Mouse (Mus musculus) small intestine, adult 2 months (tissue): Measurements from ENCODE around the gene Sec11a. TPM values are rescaled to one million over a fixed set of nuclear protein-coding genes. Genes with fewer than 3 reads are reported as not detected.

Experiments used
- H3K27ac ChIP-seq: fragments of 200-500 bp; 2 replicates; pipeline ENCODE4 v1.5.1; 2012; ENCODE audit warnings: low read depth, low read length, control low read depth, inconsistent platforms; ENCODE audit not compliant: insufficient read depth
- H3K27me3 ChIP-seq: fragments of 200-500 bp; 2 replicates; pipeline ENCODE4 v1.6.1; 2012; ENCODE audit warnings: mild to moderate bottlenecking, moderate library complexity, low read length, inconsistent platforms; ENCODE audit not compliant: control insufficient read depth, insufficient read depth
- H3K36me3 ChIP-seq: fragments of 200-500 bp; 2 replicates; pipeline ENCODE4 v1.6.1; 2012; ENCODE audit warnings: mild to moderate bottlenecking, low read length, control low read depth, inconsistent platforms; ENCODE audit not compliant: control insufficient read depth, insufficient read depth
- H3K4me1 ChIP-seq: fragments of 200-500 bp; 2 replicates; pipeline ENCODE4 v1.6.1; 2012; ENCODE audit warnings: low read length, inconsistent platforms, mixed read lengths; ENCODE audit not compliant: control insufficient read depth, insufficient read depth, insufficient read length
- H3K4me3 ChIP-seq: fragments of 200-500 bp; 2 replicates; pipeline ENCODE4 v1.5.1; 2012; ENCODE audit warnings: low read depth, mild to moderate bottlenecking, control low read depth, inconsistent platforms, low read length, moderate library complexity
- CTCF ChIP-seq: fragments of 200-500 bp; IDR thresholded peaks from 2 replicates; pipeline ENCODE4 v1.5.1; 2012; ENCODE audit warnings: low read depth, mild to moderate bottlenecking, control low read depth, inconsistent platforms, low read length, moderate library complexity, mixed read lengths; ENCODE audit not compliant: insufficient replicate concordance, insufficient read length; ENCODE audit errors: extremely low read depth
- POLR2A ChIP-seq: fragments of 200-500 bp; IDR thresholded peaks from 2 replicates; pipeline ENCODE4 v1.6.1; 2012; ENCODE audit warnings: low read depth, mild to moderate bottlenecking, control low read depth, inconsistent platforms, low read length, moderate library complexity
- WGBS: fragments of 180-500 bp; shearing (Covaris S2); methylation state at CpG from one replicate; pipeline ENCODE4 v1.1.7; 2018; 5-methylcytosine and 5-hydroxymethylcytosine counted together
- polyA plus RNA-seq: library from polyadenylated mRNA; depleted of rRNA; stranded (reverse); fragments of >200 nt; gene quantifications from 2 replicates; pipeline ENCODE4 v1.2.3, GENCODE M21; 2012

Sec11a gene
- polyA plus RNA-seq, 1 experiment, result 32.0 TPM

DNA sequence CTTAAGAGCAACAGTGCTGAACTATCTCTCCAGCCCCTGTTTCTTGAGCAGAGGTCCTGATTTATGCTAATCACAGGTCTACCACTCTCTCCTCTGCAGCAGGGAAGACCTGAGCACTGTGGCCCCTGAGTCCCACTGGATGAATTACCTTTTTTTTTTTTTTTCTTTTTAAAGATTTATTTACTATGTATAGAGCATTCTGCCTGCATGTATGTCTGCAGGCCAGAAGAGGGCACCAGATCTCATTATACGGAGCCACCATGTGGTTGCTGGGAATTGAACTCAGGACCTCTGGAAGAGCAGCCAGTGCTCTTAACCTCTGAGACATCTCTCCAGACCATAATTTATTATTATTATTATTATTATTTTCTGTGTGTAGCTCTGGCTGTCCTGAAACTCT, 61.9 kb downstream of the Sec11a start:
- 0% methylated on average over 1 of the region's 1 CpGs for WGBS
- peaks cover 6% of the 10 kb centered on the region for H3K4me1 ChIP-seq
- H3K4me3 ChIP-seq, result no peak overlapping the region
- H3K27me3 ChIP-seq, result no peaks in the 10 kb centered on the region
- peak; percentile 26; the same call in 1 of the 2 replicates for TF ChIP-seq CTCF
- no peak for TF ChIP-seq POLR2A
- no peak overlapping the region for H3K27ac ChIP-seq
- peaks cover under 1% of the 10 kb centered on the region for H3K36me3 ChIP-seq

DNA sequence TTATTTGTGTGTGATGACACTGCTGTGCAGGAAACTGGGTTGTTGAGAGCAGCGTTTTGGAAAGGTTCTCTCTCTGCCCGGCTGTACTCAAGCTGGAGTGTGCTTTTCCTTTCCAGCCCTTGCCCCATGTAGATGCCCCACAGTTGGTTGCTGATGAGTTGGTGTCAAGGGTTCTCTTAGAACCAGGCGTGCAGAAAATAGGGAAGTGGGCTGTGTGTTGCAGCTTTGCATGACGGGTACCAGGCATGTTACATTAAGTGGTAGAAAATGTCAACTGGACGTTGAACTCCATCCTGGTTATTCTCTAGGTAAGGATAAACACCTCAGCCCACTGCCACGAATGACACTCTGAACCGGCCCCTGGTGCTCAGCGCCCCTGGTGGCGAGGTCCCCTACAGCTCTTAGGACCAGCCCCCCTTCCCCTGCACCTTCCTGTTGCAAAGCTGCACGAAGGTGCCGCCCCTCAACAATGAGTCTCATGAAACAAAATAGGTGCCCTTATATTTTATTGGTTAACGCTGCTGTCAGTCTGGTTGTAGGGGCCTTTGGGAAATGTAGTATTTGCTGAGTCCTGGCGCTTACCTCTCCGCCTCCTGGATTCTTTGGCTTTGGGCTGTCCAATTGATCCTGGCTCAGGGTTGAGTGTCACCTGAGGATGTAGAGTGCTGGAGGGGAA, 64.6 kb downstream of the Sec11a start:
- peak overlapping the region; percentile 49 for H3K4me3 ChIP-seq
- TF ChIP-seq CTCF (peak; percentile 16; the same call in 1 of the 2 replicates), POLR2A (no peak)
- peaks cover 6% of the 10 kb centered on the region for H3K4me1 ChIP-seq
- no peak overlapping the region for H3K27ac ChIP-seq
- WGBS, result 10% methylated on average over 14 of the region's 14 CpGs
- H3K27me3 ChIP-seq, result no peaks in the 10 kb centered on the region
- H3K36me3 ChIP-seq, result no peaks in the 10 kb centered on the region

DNA sequence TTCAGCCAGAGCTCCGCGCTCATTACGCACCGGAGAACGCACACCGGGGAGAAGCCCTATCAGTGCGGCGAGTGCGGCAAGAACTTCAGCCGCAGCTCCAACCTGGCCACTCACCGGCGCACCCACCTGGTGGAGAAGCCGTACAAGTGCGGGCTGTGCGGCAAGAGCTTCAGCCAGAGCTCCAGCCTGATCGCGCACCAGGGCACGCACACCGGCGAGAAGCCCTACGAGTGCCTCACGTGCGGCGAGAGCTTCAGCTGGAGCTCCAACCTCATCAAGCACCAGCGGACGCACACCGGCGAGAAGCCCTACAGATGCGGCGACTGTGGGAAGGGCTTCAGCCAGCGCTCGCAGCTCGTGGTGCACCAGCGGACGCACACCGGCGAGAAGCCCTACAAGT, 71.9 kb downstream of the Sec11a start:
- no peak overlapping the region for H3K4me3 ChIP-seq
- H3K27me3 ChIP-seq, result no peaks in the 10 kb centered on the region
- TF ChIP-seq CTCF (no peak), POLR2A (no peak)
- WGBS, result 88% methylated on average over 37 of the region's 37 CpGs
- no peaks in the 10 kb centered on the region for H3K4me1 ChIP-seq
- H3K36me3 ChIP-seq, result peaks cover 3% of the 10 kb centered on the region; the same call in 1 of the 2 replicates
- no peak overlapping the region for H3K27ac ChIP-seq

DNA sequence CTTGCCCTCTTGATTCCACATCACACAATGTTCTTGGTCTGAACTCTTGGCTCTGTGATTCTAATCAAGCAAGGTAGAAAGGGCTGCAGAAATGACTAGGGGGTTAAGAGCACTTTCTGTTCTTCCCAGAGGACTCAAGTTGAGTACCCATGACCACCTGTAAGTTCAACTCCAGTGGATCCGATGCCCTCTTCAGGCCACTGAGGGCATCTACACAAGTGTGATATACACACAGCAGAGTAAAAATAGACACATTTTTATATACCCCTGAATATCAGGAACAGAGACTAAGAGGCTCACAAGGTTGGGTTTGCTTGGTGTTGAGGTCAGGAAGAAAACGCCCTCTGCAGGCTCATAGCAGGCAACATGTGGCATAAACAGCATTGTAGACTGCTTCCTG, 73.9 kb downstream of the Sec11a start:
- H3K4me3 ChIP-seq, result no peak overlapping the region
- no peaks in the 10 kb centered on the region for H3K27me3 ChIP-seq
- WGBS, result 92% methylated on average over 2 of the region's 2 CpGs
- no peaks in the 10 kb centered on the region for H3K4me1 ChIP-seq
- TF ChIP-seq POLR2A (no peak), CTCF (no peak)
- no peak overlapping the region for H3K27ac ChIP-seq
- peaks cover 3% of the 10 kb centered on the region; the same call in 1 of the 2 replicates for H3K36me3 ChIP-seq

DNA sequence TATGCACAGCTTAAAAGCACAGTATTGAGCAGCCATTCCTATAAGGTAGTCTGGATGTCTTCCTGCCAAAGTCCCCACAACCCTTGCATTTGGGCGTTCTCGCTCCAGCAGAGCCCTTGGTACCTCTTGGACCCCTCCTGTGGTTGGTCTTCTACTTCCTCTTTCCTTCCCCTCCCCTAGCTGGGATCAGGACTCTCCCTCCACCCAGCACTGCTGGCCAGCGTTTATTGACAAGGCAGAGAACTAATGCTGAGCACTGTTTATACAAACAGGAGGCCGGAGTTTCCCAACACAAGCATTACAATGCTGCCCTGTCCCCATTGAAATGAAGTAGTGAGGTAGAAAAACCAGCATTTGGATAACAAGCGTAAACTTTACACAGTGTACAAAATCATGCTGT, 74.5 kb downstream of the Sec11a start:
- Histone ChIP-seq H3K4me1 (no peaks in the 10 kb centered on the region), H3K36me3 (peaks cover 3% of the 10 kb centered on the region; the same call in 1 of the 2 replicates), H3K27me3 (no peaks in the 10 kb centered on the region), H3K27ac (no peak overlapping the region), H3K4me3 (no peak overlapping the region)
- TF ChIP-seq CTCF (no peak), POLR2A (no peak)
- 81% methylated on average over 5 of the region's 5 CpGs for WGBS

DNA sequence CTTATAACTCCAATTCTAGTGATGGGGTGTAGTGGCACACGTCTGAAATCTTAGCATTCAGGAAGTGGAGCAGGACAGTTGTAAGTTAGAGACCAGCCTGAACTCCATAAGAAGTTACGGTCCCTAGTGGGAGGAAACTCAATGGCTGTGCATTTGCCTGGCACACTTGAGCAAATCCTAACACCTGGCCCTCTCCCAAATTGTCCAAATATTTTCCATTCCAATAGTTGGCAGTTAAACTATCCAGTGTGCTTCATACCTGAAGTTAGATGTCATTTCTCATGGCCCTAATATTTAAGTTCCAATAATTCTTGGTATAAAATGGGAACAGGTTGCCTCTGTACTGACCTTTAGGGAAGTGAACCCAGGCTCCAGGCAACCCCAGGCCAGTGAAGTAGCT, 78.9 kb downstream of the Sec11a start:
- H3K4me3 ChIP-seq, result no peak overlapping the region
- H3K4me1 ChIP-seq, result peaks cover 6% of the 10 kb centered on the region
- no peak overlapping the region for H3K27ac ChIP-seq
- 87% methylated on average over 2 of the region's 2 CpGs for WGBS
- no peaks in the 10 kb centered on the region for H3K36me3 ChIP-seq
- TF ChIP-seq CTCF, result no peak
- TF ChIP-seq POLR2A, result no peak
- no peaks in the 10 kb centered on the region for H3K27me3 ChIP-seq

DNA sequence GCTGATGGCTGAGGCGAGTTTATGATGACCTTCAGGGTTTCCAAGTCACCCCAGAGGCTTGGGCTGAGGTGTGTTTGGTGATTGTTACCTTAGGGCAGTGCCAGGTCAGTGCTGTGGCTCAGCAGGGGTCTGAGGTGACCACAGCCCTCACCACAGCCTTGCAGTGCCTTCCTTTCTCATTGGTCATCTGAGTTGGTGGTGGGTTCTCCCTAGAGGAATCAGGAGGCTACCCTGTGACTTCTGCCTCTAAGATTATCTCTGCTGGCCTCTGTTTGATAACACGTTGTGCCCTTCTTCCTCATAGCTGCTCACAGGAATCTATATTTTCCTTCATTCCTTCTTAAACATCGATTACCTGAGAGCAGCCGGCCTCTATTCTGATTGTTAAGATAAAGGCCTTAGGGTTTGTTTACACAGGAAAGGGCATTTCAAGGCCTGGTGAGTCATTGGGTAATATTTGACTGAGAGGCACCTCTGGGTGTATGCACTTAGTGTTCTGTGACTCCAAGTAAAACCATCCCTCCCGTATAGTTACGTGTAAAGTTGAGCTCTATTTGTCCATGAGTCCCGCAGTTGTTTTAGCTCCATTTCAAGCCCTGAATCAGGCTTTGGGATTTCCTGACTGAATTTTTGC, 80.9 kb downstream of the Sec11a start:
- TF ChIP-seq CTCF, result no peak
- no peak for TF ChIP-seq POLR2A
- no peaks in the 10 kb centered on the region for H3K27me3 ChIP-seq
- H3K36me3 ChIP-seq, result no peaks in the 10 kb centered on the region
- peak overlapping the region; percentile 24; the same call in 1 of the 2 replicates for H3K27ac ChIP-seq
- H3K4me3 ChIP-seq, result no peak overlapping the region
- H3K4me1 ChIP-seq, result peaks cover 10% of the 10 kb centered on the region
- WGBS, result 20% methylated on average over 7 of the region's 7 CpGs
